Comparison of ENCODE assay signal across 12 mouse cellular contexts in genomic region chr16:76600131-76600530, GRCm38 (mm10).
DNase-seq lines count a peak whose midpoint lies in the region; ATAC-seq lines count a peak whose summit lies in the region.
"Had no signal": no experiment of that assay in that cellular context is flagged by ENCODE, and none has a peak within 500 bp of the region (broad histone marks: within the 10 kb centered on the region; RNA-seq: fewer than 3 reads in every experiment).

No protein-coding gene starts in this region.

- H3K4me3 ChIP-seq in embryonic facial prominence, embryonic 15.5 days (replicated peaks), result no peak overlapping the region
- H3K4me3 ChIP-seq: embryonic facial prominence, embryonic 13.5 days; neural tube, embryonic 12.5 days had no signal

- no peaks in the 10 kb centered on the region for H3K9me3 ChIP-seq in embryonic facial prominence, embryonic 15.5 days (replicated peaks)
- H3K9me3 ChIP-seq: embryonic facial prominence, embryonic 13.5 days; neural tube, embryonic 12.5 days had no signal

- WGBS in embryonic facial prominence, embryonic 15.5 days, result 39% methylated on average over 10 of the region's 10 CpGs

- H3K4me1 ChIP-seq in embryonic facial prominence, embryonic 15.5 days, result no peaks in the 10 kb centered on the region
- H3K4me1 ChIP-seq: embryonic facial prominence, embryonic 13.5 days; neural tube, embryonic 12.5 days had no signal

- H3K36me3 ChIP-seq in embryonic facial prominence, embryonic 15.5 days, result no peaks in the 10 kb centered on the region
- H3K36me3 ChIP-seq: embryonic facial prominence, embryonic 13.5 days; neural tube, embryonic 12.5 days had no signal

- intact Hi-C loops in left cerebral cortex, postnatal 14 days (cut with DNase I), result no loop called here

- H3K9ac ChIP-seq in embryonic facial prominence, embryonic 15.5 days, result no peak overlapping the region
- H3K9ac ChIP-seq: embryonic facial prominence, embryonic 13.5 days; neural tube, embryonic 12.5 days had no signal

- ATAC-seq in embryonic facial prominence, embryonic 15.5 days (ENCODE audit: insufficient number of reproducible peaks, low FRiP score, low TSS enrichment, low read depth), result no peak
- ATAC-seq: Patski had no signal

- H3K4me2 ChIP-seq in embryonic facial prominence, embryonic 15.5 days (replicated peaks), result 0 out of 2 replicates have a peak overlapping the region, but pooled peaks have one; percentile 4
- H3K4me2 ChIP-seq: embryonic facial prominence, embryonic 13.5 days; neural tube, embryonic 12.5 days had no signal

- H3K27me3 ChIP-seq in embryonic facial prominence, embryonic 15.5 days, result no peaks in the 10 kb centered on the region
- H3K27me3 ChIP-seq: embryonic facial prominence, embryonic 13.5 days; neural tube, embryonic 12.5 days; Patski had no signal

- H3K27ac ChIP-seq in embryonic facial prominence, embryonic 15.5 days (replicated peaks), result no peak overlapping the region
- H3K27ac ChIP-seq: embryonic facial prominence, embryonic 13.5 days; neural tube, embryonic 12.5 days had no signal

- DNase-seq in cerebellum, postnatal 14 days, result peak; percentile 28 to 41
- DNase-seq in cerebellum, adult 9-11 months, result no peak
- peak; percentile 17 to 19 for DNase-seq in left cerebral cortex, postnatal 14 days (ENCODE audit: low spot score in 2 of 2)
- no peak for DNase-seq in left cerebral cortex, adult 9 months (ENCODE audit: low spot score in 2 of 2)
- DNase-seq in heart, postnatal 4 days, result peak; percentile 17
- DNase-seq in thymus, postnatal 25 days, result no peak
- DNase-seq in thymus, postnatal 0 days (ENCODE audit: low spot score), result no peak
- DNase-seq: B cell, adult 2 months had no signal

Comparison
In these comparisons a context has a peak if more than half of its experiments do, and no peak if none do; other contexts are left out.
1. DNase-seq: peak in cerebellum, postnatal 14 days (2 of 2), left cerebral cortex, postnatal 14 days (2 of 2) and heart, postnatal 4 days (single experiment); none in cerebellum, adult 9-11 months (single experiment), left cerebral cortex, adult 9 months (0 of 2), thymus, postnatal 25 days (single experiment) and thymus, postnatal 0 days (single experiment).